Mouse (Mus musculus) spleen, adult 18-20 months (tissue): ENCODE data around the gene Rassf2.

Experiments
- DNase-seq, 2 experiments: peaks; one replicate each; pipeline ENCODE4 v3.0.0; 2022; ENCODE audit warnings: mixed read lengths in 2 of 2

Gene Rassf2

DNA sequence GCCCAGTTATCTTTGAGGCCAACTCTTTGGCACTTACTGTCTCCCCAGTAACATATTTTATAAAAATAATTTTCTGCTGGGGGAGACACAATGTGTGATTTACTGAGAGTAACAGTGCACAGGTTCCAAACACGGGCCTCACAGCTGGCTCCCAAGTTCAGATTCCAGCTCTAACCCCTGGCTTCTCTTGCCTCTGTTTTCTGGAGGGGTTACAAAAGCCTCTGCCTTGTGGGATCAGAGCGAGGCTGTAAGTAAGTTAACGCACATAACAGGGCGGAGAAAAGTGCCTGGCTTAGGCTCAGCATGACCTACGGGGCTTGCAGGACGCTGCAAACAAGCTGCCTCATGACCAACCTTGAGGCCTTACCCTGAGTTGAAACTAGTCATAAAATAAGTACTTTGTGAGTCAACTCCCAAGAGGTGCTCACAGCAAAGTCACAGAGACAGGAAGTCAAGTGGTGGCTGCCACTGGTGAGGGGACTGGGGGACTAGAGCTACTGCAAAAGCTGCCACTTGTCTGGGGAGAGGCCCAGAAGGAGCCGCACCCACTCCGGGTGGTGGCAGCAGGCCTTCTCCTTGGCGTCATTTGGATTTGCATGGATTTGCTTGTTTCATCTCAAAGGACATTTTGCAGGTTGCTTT, 25.4 kb downstream of the Rassf2 start:
- peak in 1 of 2 experiments; percentile 46 for DNase-seq

DNA sequence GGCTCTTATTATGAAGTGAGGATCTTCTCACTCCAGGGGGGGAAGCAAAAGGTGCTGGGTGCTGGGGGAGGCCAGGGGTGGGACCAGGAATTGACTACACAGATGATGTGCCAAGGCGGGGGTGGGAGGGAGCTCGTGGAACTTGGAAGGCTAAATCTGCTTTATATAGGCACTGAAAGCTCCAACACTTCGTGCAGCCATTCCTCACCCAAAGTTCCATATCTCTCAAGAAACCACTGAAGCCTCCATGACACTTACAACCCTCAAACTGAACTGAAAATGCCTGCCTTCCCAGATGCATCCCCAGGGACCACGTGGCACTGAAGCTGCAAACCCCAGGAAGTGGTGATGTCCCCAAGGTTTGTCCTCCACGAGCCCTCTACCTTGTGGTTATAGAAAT, 26.1 kb downstream of the Rassf2 start:
- no peak for DNase-seq

DNA sequence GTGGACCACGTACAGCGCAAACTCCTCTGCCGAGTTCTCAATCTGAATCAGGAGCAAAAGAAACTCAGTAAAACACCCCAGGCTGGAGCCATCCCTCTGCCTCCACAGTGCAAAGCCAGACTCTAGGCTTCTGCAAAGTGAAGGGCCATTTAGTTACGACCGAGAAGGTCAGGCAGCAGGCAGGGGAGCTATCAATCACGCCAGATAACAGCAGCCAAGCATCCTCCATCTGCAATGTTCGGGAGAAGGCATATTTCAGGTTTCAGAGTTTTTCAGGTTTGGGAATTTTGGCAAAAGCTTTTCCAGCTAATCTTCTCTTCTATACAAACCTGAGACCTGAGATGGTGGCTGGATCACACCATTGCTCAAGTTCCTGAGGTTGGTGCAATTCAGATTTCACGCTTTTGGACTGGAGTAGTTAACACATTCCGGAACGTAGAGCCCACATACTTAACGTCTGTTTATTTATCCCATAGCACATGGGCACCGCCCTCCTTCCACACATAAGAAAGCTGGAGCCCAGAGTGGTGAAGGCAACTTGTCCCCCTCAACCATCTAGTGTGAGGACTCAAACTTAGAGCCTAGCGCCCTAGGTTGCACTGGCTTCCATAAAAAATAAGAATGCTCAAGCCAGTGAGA, 28.2 kb downstream of the Rassf2 start:
- DNase-seq = no peak

DNA sequence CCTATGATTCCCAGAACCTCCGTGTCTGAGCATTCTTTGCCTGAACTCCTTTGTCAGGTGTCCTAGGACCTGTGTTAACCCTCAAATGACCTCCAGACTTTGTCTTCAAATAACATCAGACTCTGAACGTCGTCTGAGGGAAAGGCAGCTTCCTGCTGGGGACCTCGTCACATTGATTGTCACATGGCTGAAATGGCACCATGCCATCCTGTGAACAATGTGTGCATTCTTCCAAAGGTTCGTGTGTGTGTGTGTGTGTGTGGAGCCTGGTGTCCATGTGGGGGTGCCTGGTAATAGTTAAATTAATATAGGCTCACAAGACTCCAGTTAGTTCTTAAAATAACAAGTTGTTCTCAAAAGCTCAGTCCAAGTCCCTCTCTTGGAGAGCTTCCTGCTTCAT, 32.7 kb downstream of the Rassf2 start:
- no peak for DNase-seq

DNA sequence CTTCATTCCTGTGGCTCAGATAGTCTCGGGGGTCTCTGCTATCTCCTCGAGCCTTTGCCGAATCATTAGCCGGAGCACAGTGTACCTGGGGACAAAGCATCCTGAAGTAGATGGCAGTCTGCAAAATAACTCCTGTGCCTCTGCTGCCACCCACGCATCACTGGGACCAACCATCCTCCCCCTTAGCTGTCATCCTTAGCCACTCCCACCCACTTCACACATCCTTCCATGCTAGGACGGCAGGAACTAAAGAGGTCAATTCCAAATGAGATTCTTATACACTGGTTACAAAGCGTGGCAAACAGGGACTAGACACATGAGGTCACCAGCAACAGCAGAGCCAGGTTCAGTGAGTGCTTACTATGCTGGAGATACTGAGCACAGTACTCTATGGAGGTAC, 33.7 kb downstream of the Rassf2 start:
- no peak for DNase-seq

DNA sequence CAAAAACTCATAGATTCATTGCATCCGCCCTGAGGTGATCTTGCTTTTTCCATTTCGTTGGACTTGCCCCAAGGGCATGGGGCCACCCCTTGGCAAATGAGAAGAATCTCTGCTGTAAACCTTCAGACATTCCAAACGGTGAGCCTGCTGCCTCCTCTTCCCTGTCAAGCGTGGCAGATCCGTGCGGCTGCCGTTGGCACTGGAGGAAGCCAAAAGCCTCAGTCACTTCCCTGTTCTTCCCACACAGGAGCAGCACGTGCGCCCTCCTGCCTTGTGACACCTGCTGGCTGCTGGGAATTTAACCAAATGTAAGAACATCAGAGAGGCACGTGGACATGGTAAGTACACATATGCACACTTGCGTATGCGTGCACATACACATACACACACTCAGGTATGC, 34.3 kb downstream of the Rassf2 start:
- no peak for DNase-seq

DNA sequence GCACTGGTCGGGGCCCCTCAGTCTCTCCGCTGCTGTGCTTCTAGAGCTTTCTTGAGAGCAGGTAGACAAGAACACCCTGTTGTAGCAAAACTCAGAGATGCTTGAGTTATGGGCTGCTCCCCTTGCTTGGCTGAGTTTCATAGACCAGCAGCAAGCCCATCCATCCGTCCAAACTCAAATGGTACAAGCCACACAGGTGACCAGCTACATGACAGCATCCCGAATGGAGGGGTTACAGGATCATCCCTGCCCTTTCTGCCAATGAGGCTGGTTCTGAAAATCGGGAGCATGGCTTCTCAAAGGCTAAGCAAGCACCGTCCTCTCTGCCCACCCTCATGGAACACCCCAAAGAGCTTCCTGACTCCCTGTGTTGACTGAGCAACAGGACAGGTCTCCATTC, 35.1 kb downstream of the Rassf2 start:
- DNase-seq = no peak

DNA sequence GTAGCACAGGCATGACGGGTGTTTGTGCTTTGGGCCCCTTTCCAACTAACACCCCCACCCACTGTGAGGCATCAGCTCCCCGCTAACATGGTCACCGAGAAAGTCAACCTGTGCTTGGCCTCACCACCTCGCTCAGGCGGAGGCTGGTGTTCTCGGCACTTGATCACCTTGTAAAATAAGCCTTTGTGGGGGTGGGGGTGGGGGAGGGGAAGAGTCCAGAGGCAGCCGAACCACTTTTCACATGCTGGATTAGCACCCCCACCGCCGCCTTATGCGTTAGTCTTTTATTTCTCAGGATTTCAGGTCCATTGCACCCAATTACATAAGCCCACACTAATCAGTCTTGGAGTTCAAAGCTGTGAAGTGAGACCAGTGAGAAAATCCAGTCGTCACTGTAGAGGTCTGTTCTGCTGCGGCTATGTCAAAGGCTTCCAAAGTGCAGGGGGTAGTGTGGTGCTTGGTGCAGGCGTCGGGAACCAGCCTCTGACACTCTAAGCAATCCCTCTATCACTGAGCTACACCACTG, 36.4 kb downstream of the Rassf2 start:
- DNase-seq = no peak

DNA sequence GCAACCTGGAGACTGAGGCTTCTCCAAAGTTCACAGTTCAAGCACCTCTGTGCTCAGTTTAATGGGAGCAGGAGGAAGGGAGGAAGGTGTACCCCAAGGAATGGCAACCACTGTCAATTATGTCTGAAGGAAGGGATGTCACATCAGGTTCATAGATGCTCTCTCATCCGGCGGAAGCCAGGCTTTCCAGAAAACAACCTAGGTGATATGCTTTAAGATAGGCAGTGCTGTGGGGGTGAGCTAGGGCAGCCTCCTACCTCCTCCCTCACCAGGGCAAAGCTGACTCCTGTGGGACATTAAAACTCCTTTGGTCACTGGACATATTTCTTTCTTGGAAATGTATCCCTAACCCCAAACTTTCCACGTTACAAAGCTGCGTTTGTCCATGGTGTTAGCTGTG, 36.9 kb downstream of the Rassf2 start:
- DNase-seq = no peak

DNA sequence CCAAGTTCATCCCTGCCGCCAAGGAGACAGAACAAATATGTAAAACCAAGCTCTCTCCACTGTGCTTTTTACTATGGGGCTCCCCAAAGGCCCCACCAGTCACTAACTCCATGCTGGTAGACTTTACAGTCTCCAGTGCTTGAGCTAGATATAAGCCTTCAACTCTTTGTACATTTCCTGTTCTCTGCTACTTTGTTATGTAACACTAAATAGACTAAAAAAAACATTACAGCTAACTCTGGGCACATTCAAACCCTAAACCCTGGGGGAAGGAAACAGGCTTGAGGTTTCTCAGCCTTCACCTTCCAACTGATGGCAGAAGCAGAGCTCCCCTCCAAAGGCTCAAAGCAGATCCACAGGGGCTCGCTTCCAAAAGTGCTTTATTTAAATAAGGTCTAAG, 37.6 kb downstream of the Rassf2 start:
- no peak for DNase-seq

DNA sequence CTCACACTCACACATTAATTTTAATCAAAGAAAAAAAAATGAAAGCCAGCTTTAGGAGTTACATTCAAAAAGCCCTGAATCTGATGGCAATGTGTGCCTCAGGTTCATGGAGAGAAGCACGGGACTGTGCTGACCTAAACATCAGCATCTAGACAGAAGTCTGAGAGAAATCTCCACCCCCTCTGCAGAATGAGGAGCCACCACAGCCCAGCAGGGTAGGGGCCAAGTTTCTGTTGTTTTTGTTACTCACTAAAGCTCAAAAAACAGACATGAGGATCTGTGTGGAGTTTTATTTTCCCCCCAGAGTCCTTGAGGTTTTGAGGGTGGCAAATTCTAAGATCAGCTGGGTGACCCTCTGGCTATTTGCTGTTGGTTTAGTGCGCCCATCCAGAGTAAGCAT, 41.5 kb downstream of the Rassf2 start:
- DNase-seq = no peak

DNA sequence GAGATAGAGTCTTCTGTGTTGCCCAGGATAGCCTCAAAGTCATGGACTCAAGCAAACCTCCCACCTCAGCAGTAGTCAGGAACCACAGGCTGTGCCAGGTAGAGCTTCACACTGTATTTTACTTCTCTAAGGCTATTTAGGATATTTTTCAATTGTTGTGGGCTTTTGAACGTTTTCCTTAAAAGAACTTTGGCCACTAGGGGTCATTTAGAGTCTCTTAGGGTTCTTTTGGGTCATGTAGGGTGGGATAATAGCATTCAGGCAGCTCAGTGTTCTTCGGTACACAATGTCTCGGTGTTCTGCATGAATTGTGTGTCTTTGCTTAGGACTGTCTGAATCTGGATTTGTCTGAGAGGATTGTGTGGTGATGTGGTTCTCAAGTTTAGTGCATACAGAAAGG, 42.1 kb downstream of the Rassf2 start:
- DNase-seq = no peak

DNA sequence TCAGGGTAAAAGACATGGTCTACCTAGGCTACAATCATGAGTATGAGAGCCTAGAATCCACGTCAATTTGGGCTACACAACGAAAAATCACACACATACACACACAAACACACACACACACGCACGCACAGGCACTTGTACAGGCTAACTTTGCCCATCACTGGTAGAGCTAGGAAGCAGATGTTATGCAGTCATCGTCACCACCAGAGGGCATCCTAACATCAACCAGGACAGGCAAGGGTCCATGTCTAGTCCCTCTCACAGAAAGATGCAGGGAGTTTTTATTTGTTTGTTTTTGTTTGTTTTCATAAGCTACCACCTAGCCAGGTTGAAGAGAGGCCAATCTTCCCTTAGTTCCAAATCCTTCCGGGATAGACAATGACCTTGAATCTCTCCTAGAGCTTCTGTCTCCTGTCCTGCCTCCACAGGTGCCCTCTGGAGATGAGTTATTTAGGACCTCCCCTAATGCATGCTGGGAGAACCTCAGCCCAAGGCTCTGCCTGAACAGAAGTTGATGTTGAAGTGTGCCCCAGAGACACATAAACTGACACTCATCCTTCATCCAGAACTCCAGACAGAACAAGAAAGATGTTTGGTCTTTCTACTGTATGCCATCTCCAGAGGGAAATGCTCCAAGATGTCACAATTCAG, 47.4 kb downstream of the Rassf2 start:
- peak in 1 of 2 experiments; percentile 50 for DNase-seq

DNA sequence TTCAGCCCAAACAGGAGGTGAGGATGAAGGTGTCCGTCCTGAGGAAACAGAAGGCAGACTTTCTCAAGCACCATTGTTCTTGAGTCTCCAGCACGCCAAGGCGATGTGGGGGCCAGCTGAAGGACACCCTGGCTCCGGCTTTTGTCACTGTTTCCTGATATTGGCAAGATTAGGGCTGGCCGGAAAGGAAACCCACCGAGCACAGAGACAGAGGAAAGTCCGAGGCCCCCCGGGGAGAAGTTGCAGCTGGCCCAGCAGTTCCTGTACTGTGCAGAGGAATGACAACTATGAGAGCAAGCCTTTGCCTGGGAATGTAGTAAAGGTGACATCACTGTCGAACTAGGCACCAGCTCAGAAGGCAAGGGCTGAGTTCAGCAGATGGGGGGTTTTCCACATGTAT, 49.2 kb downstream of the Rassf2 start:
- DNase-seq = no peak

DNA sequence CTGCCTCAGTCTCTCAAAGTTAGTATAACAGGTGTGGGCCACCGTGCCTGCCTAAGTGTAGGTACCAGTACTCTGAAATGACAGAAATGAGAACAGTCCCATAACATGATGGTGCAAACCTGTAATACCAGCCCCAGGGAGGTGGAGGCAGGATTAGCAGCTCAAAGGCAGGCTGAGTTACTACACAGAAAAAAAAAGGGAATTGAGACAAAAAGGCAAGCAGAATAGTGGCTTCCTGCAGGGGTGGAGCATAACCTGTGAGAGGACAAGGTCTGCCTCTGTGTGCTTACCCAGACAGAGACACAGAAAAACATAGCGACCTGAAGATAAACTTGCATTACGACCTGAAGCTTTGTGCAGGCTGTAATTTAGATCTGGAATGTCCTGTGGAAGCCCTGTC, 53.4 kb downstream of the Rassf2 start:
- no peak for DNase-seq

DNA sequence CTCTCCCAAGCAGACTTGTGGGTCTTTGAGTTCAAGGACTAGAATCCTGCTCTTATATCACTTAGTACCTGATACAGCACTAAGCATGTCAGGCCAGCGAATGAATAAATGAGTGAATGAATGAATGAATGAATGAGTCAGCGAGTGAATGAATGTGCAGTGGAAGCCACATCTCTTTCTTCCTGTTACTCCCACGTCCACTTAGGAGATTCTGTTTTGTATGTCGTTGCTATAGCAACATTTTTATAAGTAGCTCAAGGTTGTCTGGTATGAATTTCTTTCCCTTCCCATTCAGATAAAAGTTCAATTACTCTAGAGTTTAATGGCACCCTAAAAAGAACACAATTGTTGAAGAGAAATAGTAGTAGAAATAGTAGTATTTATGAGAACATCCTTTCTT, 59.0 kb downstream of the Rassf2 start:
- no peak for DNase-seq

DNA sequence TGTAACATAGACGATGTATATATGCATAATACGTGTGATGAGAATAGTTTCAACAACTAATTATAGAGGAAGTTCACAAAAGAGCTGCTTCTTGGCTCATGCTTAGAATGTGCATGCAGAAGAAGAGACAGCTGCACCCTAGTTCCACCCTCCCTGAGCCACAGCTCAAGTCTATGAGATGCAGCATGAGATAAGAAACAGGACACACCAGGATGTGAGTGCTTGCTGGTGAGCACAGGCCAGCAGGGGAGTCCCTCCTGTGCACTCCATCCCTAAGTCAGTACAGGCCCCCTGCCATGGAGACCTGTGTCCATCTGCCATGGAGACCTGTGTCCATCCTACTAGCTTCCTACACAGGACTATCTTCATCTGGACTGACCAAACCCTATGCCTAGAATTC, 59.5 kb downstream of the Rassf2 start:
- DNase-seq = no peak

DNA sequence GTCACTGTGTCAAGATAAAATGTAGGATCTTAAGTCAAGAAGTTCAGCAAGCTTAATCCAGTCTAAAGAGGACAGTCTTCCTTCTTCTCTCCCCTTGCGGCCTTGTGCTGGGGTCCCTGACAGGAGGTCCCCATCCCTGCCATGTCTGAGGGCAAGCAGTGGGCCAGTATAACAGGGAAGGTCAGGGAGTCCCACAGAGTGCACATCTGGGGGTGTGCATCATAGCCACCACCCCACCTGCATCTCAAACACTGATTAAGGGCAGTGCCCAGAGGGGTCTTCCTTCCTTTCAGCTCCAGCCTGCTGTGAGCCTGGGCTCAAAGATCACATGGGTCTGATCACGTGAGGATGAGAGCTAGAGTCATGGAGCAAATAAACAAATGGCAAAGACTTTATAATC, 68.4 kb downstream of the Rassf2 start:
- no peak for DNase-seq

DNA sequence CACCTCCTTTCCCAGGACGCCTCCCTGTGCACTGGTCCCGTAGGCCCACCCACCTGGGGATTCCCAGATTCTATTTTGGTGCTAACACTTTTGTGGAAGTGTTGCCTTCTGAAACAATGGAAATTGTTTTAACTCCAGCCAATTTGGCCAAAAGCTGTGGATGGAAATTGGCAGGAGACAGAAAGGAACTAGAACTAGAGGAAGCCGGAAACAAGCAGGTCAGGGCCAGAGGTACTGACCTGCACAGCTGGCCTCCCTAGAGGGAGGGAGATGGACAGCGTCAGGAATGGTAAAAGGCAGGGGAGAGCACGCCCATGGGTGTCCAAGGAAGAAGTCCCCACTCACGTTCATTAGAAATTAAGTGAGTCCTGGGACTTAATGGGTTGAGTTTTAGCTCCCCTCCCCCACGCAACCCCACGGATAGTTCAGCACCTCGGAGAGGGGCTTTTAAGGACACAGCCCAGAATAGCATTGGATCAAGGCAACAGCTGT, 72.3 kb downstream of the Rassf2 start:
- no peak for DNase-seq

DNA sequence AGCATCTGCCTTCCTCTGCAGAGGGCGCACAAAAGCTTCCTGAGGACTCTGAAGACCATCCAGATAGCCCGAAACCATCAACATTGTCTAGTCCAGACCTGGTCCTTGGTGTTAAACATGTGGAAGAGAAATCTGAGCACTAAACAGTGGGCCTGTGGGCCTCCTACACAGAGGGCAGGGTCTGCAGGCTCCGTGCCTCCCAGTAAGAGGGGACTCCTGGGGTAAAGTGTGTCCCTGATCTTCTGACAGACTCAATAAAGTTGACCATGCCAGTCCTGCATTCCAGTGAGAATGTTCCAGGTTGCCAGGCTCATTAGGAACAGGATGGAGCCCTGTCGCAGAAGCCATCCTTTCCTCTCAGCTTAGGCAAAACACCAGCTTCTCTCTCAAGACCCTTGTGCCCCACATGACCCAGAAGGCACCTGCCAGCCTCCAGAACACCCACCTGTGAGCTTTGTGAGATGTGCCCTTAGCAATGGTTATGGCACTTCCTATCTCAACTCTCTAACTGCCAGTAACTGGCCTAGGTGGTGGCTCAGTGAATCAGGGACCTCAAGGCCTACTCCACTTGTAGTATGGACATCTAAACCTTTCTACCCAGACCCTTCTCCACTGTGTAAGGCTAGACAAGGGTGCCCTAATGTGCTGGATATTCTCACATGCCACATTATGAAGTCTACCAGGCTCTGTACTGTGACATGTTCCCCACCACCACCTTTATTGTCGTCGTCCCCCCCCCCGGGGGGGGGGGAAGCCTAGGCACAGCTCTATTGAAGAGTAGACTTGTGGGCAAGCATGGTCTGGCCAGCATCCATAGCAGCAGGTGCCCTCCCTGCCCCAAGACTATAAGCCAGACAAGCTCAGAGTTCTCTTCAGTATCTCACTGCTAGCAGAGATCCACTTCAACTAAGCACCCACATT, 73.5 kb downstream of the Rassf2 start:
- no peak for DNase-seq

DNA sequence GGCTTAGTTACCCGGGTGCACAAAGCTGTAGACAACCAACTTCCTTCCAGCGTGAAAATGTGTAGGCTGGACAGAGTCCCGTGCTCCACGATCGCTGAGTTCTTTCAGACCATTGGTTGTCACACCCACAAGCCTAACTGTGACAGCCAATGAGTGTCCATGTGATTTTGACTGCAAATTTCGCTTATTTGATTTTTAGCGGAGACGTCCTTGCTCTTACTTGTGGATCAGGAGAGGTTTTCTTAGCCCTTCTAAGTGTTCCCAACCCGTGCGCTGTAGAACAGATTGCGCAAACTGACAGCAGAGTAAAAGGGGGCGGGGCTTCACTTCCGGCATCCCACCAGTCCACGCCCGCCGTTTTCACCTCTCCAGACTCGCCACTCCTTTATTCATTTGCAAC, 74.8 kb downstream of the Rassf2 start:
- DNase-seq = no peak

DNA sequence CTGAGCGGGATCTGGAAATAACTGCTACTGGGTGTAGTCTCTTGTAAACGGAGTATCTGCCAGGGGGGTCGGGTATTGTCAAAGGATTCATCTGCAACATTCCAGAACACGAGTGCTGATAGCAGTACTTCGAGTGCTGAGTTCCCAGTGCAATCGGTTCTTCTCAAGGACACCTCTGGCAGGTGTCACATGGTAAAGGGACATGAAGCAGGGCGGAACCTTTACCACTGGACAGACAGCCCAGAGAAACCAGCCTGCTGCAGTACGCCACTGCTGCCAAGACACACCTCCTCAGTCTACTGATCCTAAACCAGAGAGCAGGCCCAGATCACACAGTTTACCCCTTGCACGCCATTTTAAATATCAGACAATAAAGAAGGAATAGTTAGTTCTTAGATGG, 75.2 kb downstream of the Rassf2 start:
- no peak for DNase-seq

DNA sequence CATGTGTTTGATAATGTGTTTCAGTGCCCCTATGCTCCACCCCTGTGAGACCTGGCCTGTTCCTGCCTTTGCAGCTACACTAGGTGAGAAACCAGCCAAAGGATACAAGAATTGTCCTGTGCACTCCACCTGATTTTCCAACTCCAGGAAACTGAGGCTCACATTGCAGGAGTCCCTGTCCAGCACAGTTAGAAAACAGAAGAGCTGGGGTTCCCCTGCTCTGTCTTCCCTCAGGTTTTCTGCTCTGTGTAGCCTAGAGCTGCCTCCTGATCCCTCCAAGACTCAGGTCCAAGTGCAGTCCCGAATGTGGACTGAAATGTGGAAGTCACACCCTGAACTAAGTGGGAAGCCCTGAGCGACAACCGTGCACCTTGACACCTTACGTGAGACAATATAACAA, 76.3 kb downstream of the Rassf2 start:
- no peak for DNase-seq
